Comparison of ENCODE assay signal across 14 mouse cellular contexts in genomic region chr10:25790363-25790821, GRCm38 (mm10).
DNase-seq lines count a peak whose midpoint lies in the region; ATAC-seq lines count a peak whose summit lies in the region.
"Had no signal": no experiment of that assay in that cellular context is flagged by ENCODE, and none has a peak within 500 bp of the region (broad histone marks: within the 10 kb centered on the region; RNA-seq: fewer than 3 reads in every experiment).

No protein-coding gene starts in this region.

- intact Hi-C loops in heart, postnatal 25 days (cut with DNase I) = no loop called here

- peaks cover 5% of the 10 kb centered on the region for H3K4me1 ChIP-seq in heart, embryonic 12.5 days (replicated peaks)
- H3K4me1 ChIP-seq in limb, embryonic 10.5 days = no peaks in the 10 kb centered on the region
- H3K4me1 ChIP-seq: embryonic facial prominence, embryonic 15.5 days; megakaryocyte, embryonic 14.5 days had no signal

- H3K36me3 ChIP-seq in heart, embryonic 12.5 days = no peaks in the 10 kb centered on the region
- no peaks in the 10 kb centered on the region for H3K36me3 ChIP-seq in limb, embryonic 10.5 days
- H3K36me3 ChIP-seq: embryonic facial prominence, embryonic 15.5 days had no signal

- peak; percentile 52; the same call in 1 of the 2 replicates for ATAC-seq in cerebellum, adult (ENCODE audit: insufficient number of reproducible peaks, low FRiP score, low TSS enrichment)
- no peak for ATAC-seq in heart, embryonic 12.5 days (ENCODE audit: insufficient number of reproducible peaks, low FRiP score)
- ATAC-seq: hindbrain, embryonic 16.5 days had no signal

- no peaks in the 10 kb centered on the region for H3K9me3 ChIP-seq in heart, embryonic 12.5 days (replicated peaks)
- no peaks in the 10 kb centered on the region for H3K9me3 ChIP-seq in limb, embryonic 10.5 days (replicated peaks)
- H3K9me3 ChIP-seq: embryonic facial prominence, embryonic 15.5 days had no signal

- H3K27me3 ChIP-seq in heart, embryonic 12.5 days (replicated peaks) = no peaks in the 10 kb centered on the region
- no peaks in the 10 kb centered on the region for H3K27me3 ChIP-seq in limb, embryonic 10.5 days (ENCODE audit: low read depth, poor library complexity, severe bottlenecking)
- H3K27me3 ChIP-seq: embryonic facial prominence, embryonic 15.5 days; megakaryocyte, embryonic 14.5 days had no signal

- no peak for DNase-seq in cerebellum, adult 8-10 months
- DNase-seq in heart, adult 8-10 months (ENCODE audit: low spot score) = peak; percentile 36
- DNase-seq in 3T3-L1 (ENCODE audit: low read depth, low spot score) = peak; percentile 25
- peak; percentile 10 for DNase-seq in heart, postnatal 25 days (ENCODE audit: low spot score)
- no peak for DNase-seq in limb, embryonic 10.5 days (ENCODE audit: low spot score)
- DNase-seq in spleen, postnatal 4 days (ENCODE audit: low spot score in 2 of 2) = no peak
- DNase-seq: cerebellum, adult 11-12 months; kidney, postnatal 25 days; liver had no signal

- no peak overlapping the region for H3K9ac ChIP-seq in heart, embryonic 12.5 days
- H3K9ac ChIP-seq: embryonic facial prominence, embryonic 15.5 days had no signal

- no peak overlapping the region for H3K4me2 ChIP-seq in heart, embryonic 12.5 days
- H3K4me2 ChIP-seq: embryonic facial prominence, embryonic 15.5 days had no signal

- 54% methylated on average over 3 of the region's 3 CpGs for WGBS in heart, embryonic 12.5 days
- 83% methylated on average over 3 of the region's 3 CpGs for WGBS in limb, embryonic 10.5 days

- no peak overlapping the region for H3K27ac ChIP-seq in heart, embryonic 12.5 days (ENCODE audit: poor library complexity, severe bottlenecking)
- no peak overlapping the region for H3K27ac ChIP-seq in limb, embryonic 10.5 days
- H3K27ac ChIP-seq: embryonic facial prominence, embryonic 15.5 days had no signal

- H3K4me3 ChIP-seq in heart, embryonic 12.5 days = no peak overlapping the region
- H3K4me3 ChIP-seq in limb, embryonic 10.5 days = no peak overlapping the region
- H3K4me3 ChIP-seq: embryonic facial prominence, embryonic 15.5 days; megakaryocyte, embryonic 14.5 days had no signal

Comparison
In these comparisons a context has a peak if more than half of its experiments do, and no peak if none do; other contexts are left out.
1. DNase-seq: peak in heart, adult 8-10 months (single experiment), 3T3-L1 (single experiment) and heart, postnatal 25 days (single experiment); none in cerebellum, adult 8-10 months (single experiment), limb, embryonic 10.5 days (single experiment) and spleen, postnatal 4 days (0 of 2).